Mouse (Mus musculus): ENCODE data around the gene Myb. TPM values are rescaled to one million over a fixed set of nuclear protein-coding genes. Genes with fewer than 3 reads are reported as not detected.
"Not testable (repeated sequence)": the region's sequence is repeated elsewhere in the genome, so short reads cannot be mapped to it uniquely, and the experiment has no call there.

Gene Myb
- polyA plus RNA-seq, 1 experiment = 0.30 TPM

GRCm38 (mm10) chr10:21168466-21168865 is 7.7 kb upstream of the Myb start:
- no peak for DNase-seq (ENCODE audit: low spot score)

GRCm38 (mm10) chr10:21167842-21168241 is 7.1 kb upstream of the Myb start:
- no peak for DNase-seq (ENCODE audit: low spot score)

- DNase-seq (ENCODE audit: low spot score) = no peak
These were observed 6.4 kb upstream of the Myb start for GRCm38 (mm10) chr10:21167165-21167564.

- DNase-seq (ENCODE audit: low spot score) = no peak
These were observed 4.6 kb upstream of the Myb start for GRCm38 (mm10) chr10:21165411-21165810.

- no peak for DNase-seq (ENCODE audit: low spot score)
These were observed 1.3 kb upstream of the Myb start for GRCm38 (mm10) chr10:21162124-21162523.

GRCm38 (mm10) chr10:21161359-21162094 is 743 bp upstream of the Myb start:
- DNase-seq (ENCODE audit: low spot score) = no peak

GRCm38 (mm10) chr10:21159697-21160394 is 938 bp downstream of the Myb start:
- DNase-seq (ENCODE audit: low spot score) = no peak

GRCm38 (mm10) chr10:21158918-21159443 is 1.8 kb downstream of the Myb start:
- DNase-seq (ENCODE audit: low spot score) = peak; percentile 49

GRCm38 (mm10) chr10:21158111-21158917 is 2.5 kb downstream of the Myb start:
- DNase-seq (ENCODE audit: low spot score) = no peak

- DNase-seq (ENCODE audit: low spot score) = no peak
These were observed 3.8 kb downstream of the Myb start for GRCm38 (mm10) chr10:21156953-21157499.

- DNase-seq (ENCODE audit: low spot score) = no peak
These were observed 4.4 kb downstream of the Myb start for GRCm38 (mm10) chr10:21156416-21156815.

- DNase-seq (ENCODE audit: low spot score) = no peak
These were observed 5.9 kb downstream of the Myb start for GRCm38 (mm10) chr10:21154927-21155326.

GRCm38 (mm10) chr10:21153433-21153832 is 7.4 kb downstream of the Myb start:
- no peak for DNase-seq (ENCODE audit: low spot score)

GRCm38 (mm10) chr10:21152812-21153211 is 8.0 kb downstream of the Myb start:
- DNase-seq (ENCODE audit: low spot score) = no peak

GRCm38 (mm10) chr10:21151320-21151719 is 9.5 kb downstream of the Myb start:
- DNase-seq (ENCODE audit: low spot score) = no peak

- not testable (repeated sequence) for DNase-seq (ENCODE audit: low spot score)
These were observed 10.8 kb downstream of the Myb start for GRCm38 (mm10) chr10:21149945-21150344.

- no peak for DNase-seq (ENCODE audit: low spot score)
These were observed 14.1 kb downstream of the Myb start for GRCm38 (mm10) chr10:21146719-21147118.

GRCm38 (mm10) chr10:21146263-21146662 is 14.5 kb downstream of the Myb start:
- DNase-seq (ENCODE audit: low spot score) = no peak

GRCm38 (mm10) chr10:21144627-21145504 is 15.9 kb downstream of the Myb start:
- peak; percentile 26 for DNase-seq (ENCODE audit: low spot score)

GRCm38 (mm10) chr10:21135297-21135696 is 25.5 kb downstream of the Myb start:
- no peak for DNase-seq (ENCODE audit: low spot score)
